Comparison of ENCODE assay signal across 17 mouse cellular contexts in the genomic region with DNA sequence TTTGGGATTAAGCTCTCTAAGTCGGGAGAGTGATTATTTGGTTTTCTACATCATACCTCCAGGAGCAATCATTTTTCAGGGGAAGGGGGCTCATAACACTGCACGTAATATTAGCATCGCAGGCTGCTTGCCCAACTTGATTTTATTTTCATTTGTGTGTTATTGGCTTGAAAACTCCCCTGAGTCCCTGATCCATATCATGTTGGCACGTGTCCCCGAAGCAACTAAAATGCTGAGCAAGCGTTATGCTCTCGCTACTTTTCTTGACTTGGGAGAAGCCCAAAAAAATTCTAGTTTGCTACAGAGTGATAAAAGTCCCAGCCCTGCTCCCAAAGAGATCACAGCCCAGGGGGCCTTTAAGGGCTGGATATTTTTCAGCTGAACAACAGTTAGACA.
DNase-seq lines count a peak whose midpoint lies in the region; ATAC-seq and TF ChIP-seq lines count a peak whose summit lies in the region.
"Had no signal": no experiment of that assay in that cellular context is flagged by ENCODE, and none has a peak within 500 bp of the region (broad histone marks: within the 10 kb centered on the region; RNA-seq: fewer than 3 reads in every experiment).

No protein-coding gene starts in this region.

- H3K4me3 ChIP-seq in forebrain, postnatal 0 days (ENCODE audit: low read depth, low read length), result no peak overlapping the region
- no peak overlapping the region for H3K4me3 ChIP-seq in forebrain, embryonic 12.5 days (replicated peaks)
- no peak overlapping the region for H3K4me3 ChIP-seq in CH12.LX (replicated peaks in 1 of 3; ENCODE audit: low read depth in 2 of 3, low read length in 2 of 3, poor library complexity in 1 of 3)
- H3K4me3 ChIP-seq in heart, postnatal 0 days (ENCODE audit: low read depth, low read length), result no peak overlapping the region
- H3K4me3 ChIP-seq: forebrain, embryonic 15.5 days; left cerebral cortex, adult 2 months; liver, embryonic 15.5 days; midbrain, embryonic 12.5 days had no signal

- H3K4me1 ChIP-seq in forebrain, postnatal 0 days (ENCODE audit: insufficient read depth), result no peaks in the 10 kb centered on the region
- peaks cover 13% of the 10 kb centered on the region for H3K4me1 ChIP-seq in forebrain, embryonic 12.5 days
- no peaks in the 10 kb centered on the region for H3K4me1 ChIP-seq in CH12.LX (ENCODE audit: control insufficient read depth in 1 of 2, insufficient read depth in 2 of 2)
- H3K4me1 ChIP-seq in heart, postnatal 0 days (ENCODE audit: control insufficient read depth, insufficient read depth), result no peaks in the 10 kb centered on the region
- H3K4me1 ChIP-seq: liver, embryonic 15.5 days had no signal

- dilution Hi-C loops in CH12.LX (cut with MboI; ENCODE audit: extremely low pct_ligation_motif_present, extremely low pct_unique_long_range_greater_than_20kb, low sequenced_read_pairs), result no loop called here

- H3K9ac ChIP-seq in forebrain, postnatal 0 days, result no peak overlapping the region
- no peak overlapping the region for H3K9ac ChIP-seq in forebrain, embryonic 12.5 days
- H3K9ac ChIP-seq in CH12.LX (ENCODE audit: insufficient read depth, low read depth), result no peak overlapping the region
- H3K9ac ChIP-seq in heart, postnatal 0 days (replicated peaks; ENCODE audit: low read depth, low read length), result no peak overlapping the region
- H3K9ac ChIP-seq: forebrain, embryonic 15.5 days; liver, embryonic 15.5 days; midbrain, embryonic 12.5 days had no signal

- no peaks in the 10 kb centered on the region for H3K79me2 ChIP-seq in CH12.LX (replicated peaks; ENCODE audit: control insufficient read depth, extremely low read depth, insufficient read depth, poor library complexity, severe bottlenecking)

- H3K27me3 ChIP-seq in forebrain, postnatal 0 days (ENCODE audit: insufficient read depth, low read length), result no peaks in the 10 kb centered on the region
- H3K27me3 ChIP-seq in forebrain, embryonic 12.5 days, result no peaks in the 10 kb centered on the region; the same call in 1 of the 2 replicates
- peaks cover 63% of the 10 kb centered on the region for H3K27me3 ChIP-seq in CH12.LX (replicated peaks)
- H3K27me3 ChIP-seq in heart, postnatal 0 days (ENCODE audit: control insufficient read depth, insufficient read depth, low read length), result no peaks in the 10 kb centered on the region; the same call in 1 of the 2 replicates
- H3K27me3 ChIP-seq: forebrain, embryonic 15.5 days; liver, embryonic 15.5 days; midbrain, embryonic 12.5 days had no signal

- peak; percentile 7 for DNase-seq in forebrain, postnatal 0 days
- peak; percentile 34 for DNase-seq in kidney, postnatal 10 days
- DNase-seq in kidney, postnatal 25 days, result no peak
- DNase-seq in CH12.LX (ENCODE audit: extremely low read depth), result no peak
- DNase-seq in heart, postnatal 0 days (ENCODE audit: low spot score), result peak; percentile 14
- no peak for DNase-seq in adrenal gland, postnatal 10 days
- DNase-seq in embryo, embryonic 9.5 days (ENCODE audit: extremely low spot score), result no peak
- DNase-seq: adrenal gland, postnatal 14 days; cerebellum, adult 11-12 months; kidney, adult 11 months; right cerebral cortex, postnatal 4 days; thymus, adult 2 months had no signal

- no peak for TF ChIP-seq POLR2A in CH12.LX (IDR thresholded peaks at IDR 0.05; ENCODE audit: low read depth, low read length)

- TF ChIP-seq RAD21 in CH12.LX (IDR thresholded peaks at IDR 0.05; ENCODE audit: low read depth, low read length), result no peak

- in situ Hi-C loops in CH12.LX (cut with MboI; ENCODE audit: low pct_ligation_motif_present, low pct_unique_long_range_greater_than_20kb, low sequenced_read_pairs), result no loop called here

- H3K9me3 ChIP-seq in forebrain, postnatal 0 days (ENCODE audit: low read length), result no peaks in the 10 kb centered on the region
- H3K9me3 ChIP-seq in forebrain, embryonic 12.5 days, result peaks cover 8% of the 10 kb centered on the region
- peaks cover 14% of the 10 kb centered on the region for H3K9me3 ChIP-seq in CH12.LX (replicated peaks; ENCODE audit: low read length)
- peaks cover under 1% of the 10 kb centered on the region; the same call in 1 of the 2 replicates for H3K9me3 ChIP-seq in heart, postnatal 0 days (replicated peaks; ENCODE audit: control insufficient read depth, low read length)
- H3K9me3 ChIP-seq: forebrain, embryonic 15.5 days; liver, embryonic 15.5 days had no signal

- no peak overlapping the region for H3K27ac ChIP-seq in forebrain, postnatal 0 days (ENCODE audit: low read depth, low read length)
- no peak overlapping the region for H3K27ac ChIP-seq in forebrain, embryonic 12.5 days
- no peak overlapping the region for H3K27ac ChIP-seq in CH12.LX (ENCODE audit: insufficient read depth, low read depth)
- H3K27ac ChIP-seq in heart, postnatal 0 days (ENCODE audit: low read depth), result no peak overlapping the region
- H3K27ac ChIP-seq: forebrain, embryonic 15.5 days; left cerebral cortex, adult 2 months; liver, embryonic 15.5 days; midbrain, embryonic 12.5 days had no signal

- TF ChIP-seq EP300 in CH12.LX (IDR thresholded peaks at IDR 0.05; ENCODE audit: low read length), result no peak
- no peak for TF ChIP-seq EP300 in heart, postnatal 0 days (IDR thresholded peaks at IDR 0.05; ENCODE audit: low read depth)

- no peak for TF ChIP-seq CTCF in forebrain, postnatal 0 days (IDR thresholded peaks at IDR 0.05; ENCODE audit: low read depth)
- no peak for TF ChIP-seq CTCF in CH12.LX (conservative IDR thresholded peaks at IDR 0.05 in 1 of 2, IDR thresholded peaks at IDR 0.05 in 1 of 2; ENCODE audit: low read depth in 2 of 2, low read length in 2 of 2)
- no peak for TF ChIP-seq CTCF in heart, postnatal 0 days (IDR thresholded peaks at IDR 0.05; ENCODE audit: low read depth)

- no peak overlapping the region for H3K4me2 ChIP-seq in forebrain, postnatal 0 days (ENCODE audit: low read depth)
- H3K4me2 ChIP-seq in forebrain, embryonic 12.5 days, result no peak overlapping the region
- H3K4me2 ChIP-seq in CH12.LX (ENCODE audit: insufficient read depth, low read depth, poor library complexity, severe bottlenecking), result no peak overlapping the region
- H3K4me2 ChIP-seq in heart, postnatal 0 days (ENCODE audit: low read depth, low read length), result no peak overlapping the region
- H3K4me2 ChIP-seq: forebrain, embryonic 15.5 days; liver, embryonic 15.5 days had no signal

- 54% methylated on average over 7 of the region's 7 CpGs for WGBS in forebrain, postnatal 0 days
- 73% methylated on average over 7 of the region's 7 CpGs for whole genome bisulfite sequencing in forebrain, embryonic 12.5 days
- WGBS in heart, postnatal 0 days, result 47% methylated on average over 7 of the region's 7 CpGs

- H3K36me3 ChIP-seq in forebrain, postnatal 0 days (ENCODE audit: insufficient read depth), result no peaks in the 10 kb centered on the region
- H3K36me3 ChIP-seq in forebrain, embryonic 12.5 days (replicated peaks), result no peaks in the 10 kb centered on the region
- no peaks in the 10 kb centered on the region for H3K36me3 ChIP-seq in CH12.LX (replicated peaks in 1 of 2; ENCODE audit: control insufficient read depth in 1 of 2, insufficient read depth in 1 of 2, low read length in 1 of 2)
- H3K36me3 ChIP-seq in heart, postnatal 0 days (replicated peaks; ENCODE audit: control insufficient read depth, insufficient read depth, low read length), result no peaks in the 10 kb centered on the region
- H3K36me3 ChIP-seq: forebrain, embryonic 15.5 days; liver, embryonic 15.5 days; midbrain, embryonic 12.5 days had no signal

- ATAC-seq in forebrain, postnatal 0 days, result no peak
- no peak for ATAC-seq in forebrain, embryonic 12.5 days (ENCODE audit: low FRiP score)
- ATAC-seq in heart, postnatal 0 days (ENCODE audit: insufficient read depth, low read depth), result no peak
- ATAC-seq: forebrain, embryonic 15.5 days had no signal

TF ChIP-seq in CH12.LX, 34 proteins besides CTCF, POLR2A, EP300 and RAD21:
- TF ChIP-seq MAFK (IDR thresholded peaks at IDR 0.05; ENCODE audit: insufficient replicate concordance, low read length) (peak; percentile 55; the same call in 1 of the 2 replicates), SMC3 (IDR thresholded peaks at IDR 0.05; ENCODE audit: low read depth, low read length) (no peak), E2F4 (IDR thresholded peaks at IDR 0.05; ENCODE audit: insufficient replicate concordance, low read depth, low read length) (no peak), USF1 (IDR thresholded peaks at IDR 0.05; ENCODE audit: low read depth, low read length) (no peak)
TF ChIP-seq in CH12.LX: peak in this region for 1.

Comparison
In these comparisons a context has a peak if more than half of its experiments do, and no peak if none do; other contexts are left out.
1. DNase-seq: peak in forebrain, postnatal 0 days (single experiment), kidney, postnatal 10 days (single experiment) and heart, postnatal 0 days (single experiment); none in kidney, postnatal 25 days (0 of 2), CH12.LX (single experiment), adrenal gland, postnatal 10 days (single experiment) and embryo, embryonic 9.5 days (single experiment).